Mouse (Mus musculus) left cerebral cortex, adult 18-20 months (tissue): ENCODE results near the gene Nln. TPM values are rescaled to one million over a fixed set of nuclear protein-coding genes. Genes with fewer than 3 reads are reported as not detected.

Source experiments
- total RNA-seq, 2 experiments: library from RNA; stranded (reverse); gene quantifications; 2 replicates each; pipeline ENCODE4 v1.2.3; 2021

The Nln gene
- total RNA-seq, 2 experiments from 2014 or later: 23.9 to 26.5 TPM

Other genes starting within 250 kb of the Nln start
- 10 to 100 TPM; 43.9 to 45.0 TPM for gene Erbin, start 189.1 kb downstream of the Nln start, total RNA-seq
- gene Sgtb, start 127 bp upstream of the Nln start, total RNA-seq: 100 to 1,000 TPM; 144 to 147 TPM
- 10 to 100 TPM; 53.5 to 56.0 TPM for gene Trappc13, start 68.9 kb upstream of the Nln start, total RNA-seq
- 10 to 100 TPM; 59.1 to 61.1 TPM for gene Trim23, start 69.2 kb upstream of the Nln start, total RNA-seq
- 1 to 10 TPM; 1.1 to 1.3 TPM for gene Cenpk, start 119.0 kb upstream of the Nln start, total RNA-seq
- 10 to 100 TPM; 11.0 to 13.2 TPM for gene Ppwd1, start 119.2 kb upstream of the Nln start, total RNA-seq
- gene Adamts6, start 178.2 kb upstream of the Nln start, total RNA-seq: 1 to 10 TPM; 4.9 to 5.1 TPM